Mouse (Mus musculus) kidney, adult 9 months (tissue): Measurements from ENCODE around the gene Coro1a.

ENCODE experiments used
- DNase-seq: peaks from one replicate; pipeline ENCODE4 v3.0.0; 2022

The Coro1a gene

DNA sequence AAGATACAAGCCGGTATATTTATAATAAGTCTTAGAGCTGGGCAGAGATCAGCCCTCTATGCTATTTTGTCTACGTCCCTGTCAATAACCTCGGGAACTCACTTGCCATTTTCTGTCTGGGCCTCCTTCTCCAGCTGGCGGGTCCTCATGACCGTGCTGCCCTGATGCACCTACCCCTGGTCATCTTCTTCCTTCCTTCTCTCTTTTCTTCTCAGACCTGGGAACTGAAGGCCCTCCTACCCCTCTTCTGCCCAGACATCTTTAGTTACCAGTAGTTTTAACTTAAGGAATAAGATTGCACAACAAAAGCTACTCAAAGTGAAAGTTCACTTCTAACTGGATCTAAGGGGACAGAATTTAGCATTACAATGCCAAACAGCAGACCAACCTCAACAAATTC lies 27.9 kb downstream of the Coro1a start:
- DNase-seq: no peak

DNA sequence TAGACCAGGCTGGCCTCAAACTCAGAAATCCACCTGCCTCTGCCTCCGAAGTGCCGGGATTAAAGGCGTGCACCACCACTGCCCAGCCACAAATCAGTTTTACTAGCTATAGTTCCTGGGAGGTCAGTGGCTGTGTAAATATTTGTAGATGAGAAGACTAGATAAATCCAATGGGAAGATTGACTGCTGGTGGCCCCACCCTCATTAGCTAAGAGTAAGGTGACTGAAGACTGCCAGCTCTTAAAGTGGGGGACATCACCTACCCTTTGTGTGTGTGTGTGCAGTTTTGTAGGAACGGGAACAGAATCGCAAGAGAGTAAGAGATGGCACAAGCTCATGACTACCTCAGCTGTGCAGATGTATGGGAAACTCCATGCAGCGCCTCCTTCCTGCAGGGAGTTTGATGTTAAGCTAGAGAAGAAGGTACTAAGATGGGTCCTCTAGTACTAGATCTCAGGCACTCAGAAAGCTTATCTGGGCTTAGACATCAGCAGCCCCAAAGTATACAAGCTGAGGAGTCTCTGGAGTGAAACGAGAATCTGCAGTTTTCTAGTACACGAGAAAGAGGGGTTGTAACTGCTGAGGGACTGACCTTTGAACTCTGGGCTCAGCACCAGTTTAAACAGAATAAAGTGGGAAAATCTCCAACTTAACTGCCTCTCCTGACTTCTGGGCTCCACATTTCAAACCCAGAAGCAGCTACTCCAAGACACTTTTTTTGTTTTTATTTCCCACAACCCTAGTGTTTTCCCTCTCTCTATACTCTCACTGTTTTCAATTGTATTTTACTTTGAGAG lies 28.8 kb downstream of the Coro1a start:
- peak; percentile 71 for DNase-seq

DNA sequence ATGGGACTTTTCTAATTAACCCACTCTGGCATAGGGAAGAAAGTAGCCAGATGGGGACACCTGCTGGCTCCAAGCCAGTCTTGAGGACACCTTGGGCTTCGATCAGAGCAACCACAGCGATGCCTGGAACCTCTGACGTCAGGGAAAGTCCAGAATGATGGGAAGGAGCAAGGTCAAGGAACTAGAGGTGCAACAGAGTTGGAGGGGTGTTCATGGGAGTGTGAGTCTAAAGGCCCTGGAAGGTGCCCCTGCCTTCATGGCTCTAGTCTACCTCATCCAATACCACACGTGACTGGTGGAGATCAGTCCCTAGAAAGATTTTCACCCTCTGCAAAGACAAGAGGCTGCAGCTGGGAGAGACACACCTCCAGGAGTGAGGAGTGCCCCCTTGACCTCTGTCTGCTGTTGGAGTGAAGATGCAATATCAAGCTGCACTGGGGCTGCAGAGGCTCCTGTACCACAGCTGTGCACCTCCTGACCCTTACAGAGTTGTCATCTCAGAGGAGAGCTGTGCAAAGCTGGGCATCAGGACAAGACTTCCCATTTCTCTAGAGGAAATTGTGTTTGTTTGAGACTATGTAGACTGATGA lies 30.9 kb downstream of the Coro1a start:
- no peak for DNase-seq

DNA sequence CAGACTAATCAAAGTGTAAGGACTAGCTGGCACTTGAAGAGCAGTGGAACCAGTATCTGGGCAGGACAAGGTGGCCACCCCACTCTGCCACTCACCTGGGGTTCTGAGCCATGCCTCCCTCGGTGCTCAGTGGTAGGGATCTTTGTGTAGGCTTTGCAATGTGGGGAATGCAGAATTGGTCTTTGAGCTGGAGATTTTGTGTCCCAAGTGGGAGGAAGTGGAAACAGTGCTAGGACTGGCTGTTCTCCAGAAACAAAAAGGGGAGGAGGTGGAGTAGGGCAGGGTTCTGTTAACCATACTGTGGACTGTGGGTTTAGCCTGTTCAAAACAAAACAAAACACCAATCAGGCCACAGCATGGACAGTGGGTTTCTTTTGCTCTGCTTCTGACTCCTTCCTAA lies 31.4 kb downstream of the Coro1a start, which contains the start of gene Sult1a1:
Gene Sult1a1 (minus strand): TSS at position 226 of the 400 bp plus-strand sequence.
- DNase-seq: peak; percentile 89

DNA sequence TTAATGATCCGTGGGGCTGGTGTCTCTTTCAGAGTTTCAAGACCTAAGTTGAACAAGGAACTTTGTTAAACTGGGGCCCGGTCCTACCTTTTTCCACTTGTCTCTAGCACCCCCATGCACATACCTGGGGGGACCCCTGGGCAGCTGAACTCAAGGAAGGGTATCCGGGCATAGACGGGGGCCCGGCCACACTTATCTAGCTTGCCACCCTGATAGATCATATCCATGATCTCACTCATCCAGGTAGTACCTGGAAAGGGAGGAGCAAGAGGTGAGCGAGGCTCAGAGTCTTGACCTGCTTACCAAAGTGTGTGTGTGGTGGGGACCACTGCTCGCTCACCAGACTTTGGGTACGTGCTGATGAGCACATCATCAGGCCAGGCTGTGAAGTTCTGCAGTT lies 32.5 kb downstream of the Coro1a start:
- DNase-seq: no peak

DNA sequence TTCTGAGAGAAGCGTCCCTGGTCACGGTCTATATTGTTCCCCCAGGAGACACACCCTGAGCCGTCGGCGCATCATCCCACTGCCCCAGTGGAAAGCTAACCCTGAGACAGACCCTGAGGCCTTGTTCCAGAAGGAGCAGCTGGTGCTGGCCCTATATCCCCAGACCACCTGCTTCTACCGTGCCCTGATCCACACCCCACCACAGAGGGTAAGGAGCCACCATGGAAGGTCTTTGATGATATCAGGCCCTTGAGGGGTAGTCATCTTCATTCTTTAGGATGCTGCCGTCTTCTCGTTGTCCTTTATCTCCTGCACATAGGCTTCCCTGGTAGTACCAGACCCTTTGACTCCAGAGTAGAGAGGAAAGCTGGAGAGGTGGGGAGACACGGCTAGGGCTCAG lies 35.5 kb downstream of the Coro1a start:
- DNase-seq: no peak

DNA sequence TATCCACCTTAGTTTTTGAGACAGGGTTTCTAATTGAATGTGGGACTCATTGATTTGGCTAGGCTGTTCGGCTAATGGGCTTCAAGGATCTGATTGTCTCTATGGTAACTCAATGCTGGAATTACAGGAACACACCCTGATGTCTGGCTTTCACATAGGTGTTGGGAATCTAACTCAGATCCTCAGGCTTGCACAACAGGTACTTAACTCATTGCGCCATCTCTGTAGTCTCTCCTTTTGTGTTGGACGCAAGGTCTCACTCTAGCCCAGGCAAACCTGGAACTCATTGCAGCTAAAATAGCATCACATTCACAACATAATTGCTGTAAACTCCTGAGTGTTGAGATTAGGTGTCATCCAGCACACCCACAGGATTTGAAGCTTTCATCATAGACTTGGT lies 37.4 kb downstream of the Coro1a start:
- no peak for DNase-seq

GRCm38 (mm10) chr7:126668452-126668851 lies 39.1 kb downstream of the Coro1a start:
- DNase-seq: no peak

DNA sequence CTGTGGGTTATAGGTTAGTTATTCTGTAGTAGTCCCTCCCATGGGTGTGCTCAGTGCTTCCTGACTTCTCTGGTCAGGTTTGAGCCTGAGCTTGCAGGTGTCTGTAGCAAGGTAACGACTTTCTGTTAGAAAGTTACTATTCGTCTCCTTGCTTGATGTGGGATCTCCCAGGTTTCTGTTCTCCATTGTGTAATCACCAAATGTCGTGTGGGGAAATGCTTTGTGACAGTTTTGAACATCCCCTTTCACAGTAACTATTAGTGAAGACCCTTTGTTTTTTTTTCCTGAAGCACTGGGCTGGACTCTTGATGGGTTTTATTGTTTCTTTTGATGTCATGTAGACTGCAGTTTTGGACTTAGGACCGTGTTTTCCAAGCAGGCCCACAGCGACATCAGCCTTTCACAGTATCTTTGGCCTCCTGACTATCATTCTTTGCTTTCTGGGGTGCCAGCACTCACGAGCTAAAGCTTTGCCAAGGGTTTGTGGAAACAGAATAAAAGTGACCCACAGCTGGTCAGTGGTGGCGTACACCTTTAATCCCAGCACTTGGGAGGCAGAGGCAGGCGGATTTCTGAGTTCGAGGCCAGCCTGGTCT lies 40.0 kb downstream of the Coro1a start:
- no peak for DNase-seq

GRCm38 (mm10) chr7:126665269-126665668 lies 42.3 kb downstream of the Coro1a start:
- peak; percentile 61 for DNase-seq

DNA sequence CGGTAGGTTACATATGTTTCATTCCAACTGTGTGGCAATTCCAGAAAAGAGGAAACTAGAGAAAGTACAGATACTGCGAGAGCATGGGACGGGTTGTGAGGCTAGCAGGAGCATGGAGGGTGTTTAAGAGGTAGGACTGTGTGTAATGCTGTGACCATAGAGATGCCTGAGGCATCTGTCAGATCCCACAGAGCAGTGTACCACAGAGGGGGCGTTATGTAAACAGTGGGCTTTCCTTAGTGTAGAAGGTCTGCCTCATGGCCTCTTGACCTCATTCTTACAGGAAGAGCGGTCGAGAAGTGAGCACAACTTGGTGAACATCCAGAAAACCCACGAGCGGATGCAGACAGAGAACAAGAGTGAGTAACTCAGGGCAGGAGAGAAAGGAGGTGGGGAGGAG lies 43.9 kb downstream of the Coro1a start:
- DNase-seq: no peak

DNA sequence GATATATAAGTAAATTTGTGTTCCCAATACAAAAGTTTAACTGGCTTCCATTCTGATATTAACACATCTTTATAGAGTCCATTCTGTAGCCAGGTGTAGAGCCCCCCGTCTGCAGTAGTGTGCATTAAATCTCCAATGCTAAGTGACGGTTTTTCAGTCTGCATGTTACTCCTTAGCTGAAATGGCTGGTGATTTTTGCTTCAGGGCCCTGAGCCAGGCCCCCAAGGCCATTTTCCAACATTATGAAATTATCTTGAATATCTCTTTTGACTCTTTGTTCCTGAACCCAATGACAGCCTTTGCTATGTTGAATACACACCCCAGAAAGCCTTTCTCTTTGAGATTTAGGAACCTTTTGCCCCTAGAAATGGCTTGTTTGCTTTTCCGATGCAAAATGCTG lies 47.8 kb downstream of the Coro1a start:
- no peak for DNase-seq

GRCm38 (mm10) chr7:126657522-126657921 lies 50.1 kb downstream of the Coro1a start:
- no peak for DNase-seq

GRCm38 (mm10) chr7:126655695-126656094 lies 51.9 kb downstream of the Coro1a start:
- DNase-seq: no peak

GRCm38 (mm10) chr7:126653991-126654390 lies 53.6 kb downstream of the Coro1a start:
- DNase-seq: no peak

DNA sequence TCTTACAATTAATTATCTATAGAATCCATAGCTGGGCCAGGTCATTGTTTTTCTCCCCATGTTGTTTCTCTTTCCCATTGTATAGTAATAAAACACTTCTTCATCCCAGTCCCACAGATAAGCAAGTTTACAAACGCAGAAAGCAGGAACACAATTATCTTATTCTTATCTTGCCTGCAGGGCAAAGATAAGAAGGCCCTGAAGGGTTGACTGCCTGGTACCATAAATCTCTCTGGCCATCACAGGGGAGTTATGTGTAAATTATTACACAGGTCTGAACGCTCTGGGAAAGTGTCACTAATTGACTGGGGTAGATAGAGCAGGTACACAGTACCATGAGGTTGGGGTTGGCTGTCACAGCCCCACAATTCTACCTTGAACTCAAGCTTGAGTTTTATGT lies 56.7 kb downstream of the Coro1a start:
- no peak for DNase-seq
